Mouse (Mus musculus) liver, embryonic 14 days (tissue): Measurements from ENCODE around the gene Urb1. TPM values are rescaled to one million over a fixed set of nuclear protein-coding genes. Genes with fewer than 3 reads are reported as not detected.

Source experiments
- polyA plus RNA-seq: library from polyadenylated mRNA; depleted of rRNA; stranded (reverse); fragments of >200 nt; gene quantifications from 2 replicates; pipeline ENCODE4 v1.2.3, GENCODE M21; 2012; rRNA removed

The Urb1 gene
- polyA plus RNA-seq = 2.5 and 3.5 TPM in 2 replicates

DNA sequence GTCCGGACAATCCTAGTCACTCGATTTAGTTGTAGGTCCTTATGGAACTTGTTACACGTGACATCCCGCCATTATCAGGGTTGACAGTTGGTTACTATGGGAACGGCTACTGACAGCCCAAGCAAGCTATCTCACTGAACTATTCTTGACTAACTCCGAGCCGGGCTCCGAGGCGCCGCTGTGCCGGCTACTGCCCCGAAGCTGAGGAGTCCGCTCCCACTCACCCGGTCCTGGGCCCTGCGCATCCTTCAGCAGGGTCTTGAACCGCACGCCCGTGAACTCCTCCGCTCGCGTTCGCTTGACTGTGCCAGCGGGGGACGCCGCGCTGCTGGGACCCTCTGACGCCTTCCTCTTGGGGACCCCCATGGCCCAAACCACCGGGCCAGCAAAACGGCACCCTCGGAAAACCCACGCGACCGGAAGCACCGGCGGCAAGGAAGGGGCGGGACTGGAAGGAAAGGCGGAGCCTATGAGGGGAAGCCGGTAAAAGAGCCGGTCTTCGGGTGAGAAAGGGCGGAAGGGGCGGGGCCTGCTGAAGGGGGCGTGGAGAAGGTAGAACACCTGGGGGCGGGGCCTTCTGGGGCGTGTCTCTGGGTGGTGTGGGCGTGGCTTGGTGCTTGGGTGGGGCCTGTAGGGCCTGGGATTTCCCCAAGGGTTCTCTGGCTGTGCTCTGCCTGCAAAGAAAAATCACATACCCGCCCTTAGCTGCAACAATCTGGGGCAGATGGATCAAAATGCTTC lies at the start of gene Urb1:
Urb1 (minus strand) TSS at position 439 of the 741 bp plus-strand sequence.

GRCm38 (mm10) chr16:90826457-90826856 lies 16.2 kb upstream of the Urb1 start, which contains the start of gene Eva1c:
Gene Eva1c (plus strand): TSS chr16:90826719.

DNA sequence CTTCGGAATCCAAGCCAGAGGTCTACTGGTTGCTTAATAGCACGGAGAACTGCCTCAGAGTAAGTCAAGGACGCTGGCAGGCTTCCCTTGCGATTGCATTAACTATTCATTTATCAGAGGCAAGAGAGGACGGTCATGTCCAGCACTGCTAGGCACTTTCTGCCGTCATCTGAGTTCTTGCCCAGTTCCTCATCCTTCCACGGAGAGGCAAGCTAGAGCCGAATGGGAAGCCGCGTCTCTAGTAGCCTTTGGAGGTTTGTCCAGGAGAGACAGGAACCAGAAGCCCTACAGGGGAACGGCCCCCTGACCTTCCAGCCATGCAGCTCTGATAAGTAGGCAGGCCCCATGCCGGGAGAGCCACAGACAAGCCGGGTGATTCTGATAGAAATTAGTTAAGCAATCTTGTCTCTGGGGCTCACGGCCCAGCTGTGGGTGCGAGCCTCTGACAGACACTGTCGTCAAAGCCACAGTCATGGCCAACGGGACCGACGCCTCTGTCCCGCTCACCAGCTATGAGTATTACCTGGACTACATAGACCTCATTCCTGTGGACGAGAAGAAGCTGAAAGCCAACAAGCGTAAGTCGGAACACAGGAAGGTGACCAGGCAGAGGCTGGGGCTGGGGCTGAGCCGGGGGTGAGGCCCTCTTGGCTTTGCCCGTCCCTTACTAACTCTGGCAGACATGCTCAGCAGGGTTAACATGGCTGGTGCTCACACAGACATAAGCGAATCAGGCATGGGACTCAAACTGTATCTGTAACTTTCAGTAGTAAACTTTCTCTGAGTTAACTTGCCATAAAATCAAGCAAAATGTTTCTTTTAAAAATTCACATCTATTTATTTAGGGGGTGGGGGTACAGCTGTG lies 71.9 kb downstream of the Urb1 start, which contains the start of gene Mrap:
Mrap (plus strand) TSS at position 116 of the 865 bp plus-strand sequence.

DNA sequence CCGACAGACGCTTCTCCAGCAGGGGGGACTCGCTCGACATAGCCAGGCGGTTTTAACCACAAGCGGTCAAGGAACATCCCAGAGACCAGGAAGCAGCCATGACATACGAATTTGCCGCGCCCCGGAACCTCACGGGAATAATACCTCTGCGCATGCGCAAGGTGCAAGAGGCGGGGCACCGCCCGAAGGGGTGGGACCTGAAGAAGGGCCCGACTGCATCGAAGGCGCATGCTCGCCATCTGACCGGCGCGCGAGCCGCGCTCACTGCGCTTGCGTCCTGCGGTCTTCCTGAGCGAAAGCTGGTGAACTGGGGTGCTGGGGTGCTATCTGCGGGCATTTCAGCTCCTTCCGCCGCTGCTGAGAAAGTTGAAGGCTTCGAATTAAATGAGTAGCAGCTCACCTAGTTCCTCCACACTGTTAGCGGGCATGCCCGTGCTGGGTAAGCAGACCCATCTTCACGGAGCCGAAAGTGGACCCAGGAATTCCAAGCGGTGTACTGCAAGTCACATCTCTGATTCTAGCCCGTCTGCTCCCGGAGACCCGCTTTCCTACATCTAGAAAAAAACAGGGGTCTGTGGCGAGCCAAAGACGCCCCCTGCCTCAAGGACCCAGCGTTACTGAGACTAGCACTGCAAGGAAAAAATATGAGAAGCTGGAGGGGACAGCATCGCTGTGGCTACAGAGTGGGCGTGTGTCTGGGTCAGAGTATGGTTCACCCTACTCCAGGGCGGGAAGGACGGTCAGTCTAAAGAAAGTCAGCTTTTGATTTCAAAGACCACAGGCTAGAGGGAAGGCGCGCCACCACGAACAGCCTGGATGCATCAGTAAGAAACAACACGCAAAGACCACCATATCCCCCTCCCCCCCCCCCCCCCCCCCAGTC lies 82.7 kb downstream of the Urb1 start, which contains the start of gene Mis18a:
Mis18a (minus strand) TSS at position 172 of the 883 bp plus-strand sequence.

Other genes starting within 250 kb of the Urb1 start
- 29.0 and 36.3 TPM in 2 replicates for gene Mis18a, start 83.0 kb downstream of the Urb1 start, polyA plus RNA-seq
- gene Mrap, start 72.2 kb downstream of the Urb1 start, polyA plus RNA-seq = 38.3 and 46.1 TPM in 2 replicates
- 0.18 TPM in 2 replicates for gene Eva1c, start 16.3 kb upstream of the Urb1 start, polyA plus RNA-seq
- 12.5 and 13.5 TPM in 2 replicates for gene Cfap298, start 124.7 kb upstream of the Urb1 start, polyA plus RNA-seq
- 11.7 and 15.9 TPM in 2 replicates for gene Synj1, start 200.9 kb upstream of the Urb1 start, polyA plus RNA-seq
- 28.3 and 31.1 TPM in 2 replicates for gene Paxbp1, start 234.1 kb upstream of the Urb1 start, polyA plus RNA-seq